Mouse (Mus musculus): ENCODE measurements around the gene Maco1.
A peak's percentile ranks its signal among the peaks of the same experiment; 100 is the strongest.

Gene Maco1

GRCm38 (mm10) chr4:134853259-134853636 lies at the start of gene Maco1:
TSS of gene Maco1 (minus strand) at chr4:134853345.
- DNase-seq: peak; percentile 97

DNA sequence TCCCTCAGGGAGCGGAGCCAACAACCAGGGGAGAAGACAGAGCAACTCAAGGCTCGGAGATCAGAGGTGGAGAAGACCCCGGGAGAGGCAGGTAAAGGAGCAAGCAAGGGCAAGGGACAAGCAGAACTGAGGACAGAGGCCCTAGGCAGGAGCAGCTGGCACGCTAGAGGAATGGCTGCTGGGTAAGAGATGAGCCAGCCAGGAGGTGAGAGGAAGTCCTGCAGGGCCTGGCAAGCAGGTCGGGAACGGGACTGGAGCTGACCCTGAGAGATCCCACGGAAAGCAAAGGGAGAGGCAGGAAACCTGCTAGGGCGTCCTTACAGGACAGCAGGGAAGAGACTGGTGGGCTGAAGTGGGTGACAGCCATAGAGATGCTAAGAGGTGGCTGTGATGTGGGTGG lies 48.0 kb upstream of the Maco1 start:
- no peak for DNase-seq

DNA sequence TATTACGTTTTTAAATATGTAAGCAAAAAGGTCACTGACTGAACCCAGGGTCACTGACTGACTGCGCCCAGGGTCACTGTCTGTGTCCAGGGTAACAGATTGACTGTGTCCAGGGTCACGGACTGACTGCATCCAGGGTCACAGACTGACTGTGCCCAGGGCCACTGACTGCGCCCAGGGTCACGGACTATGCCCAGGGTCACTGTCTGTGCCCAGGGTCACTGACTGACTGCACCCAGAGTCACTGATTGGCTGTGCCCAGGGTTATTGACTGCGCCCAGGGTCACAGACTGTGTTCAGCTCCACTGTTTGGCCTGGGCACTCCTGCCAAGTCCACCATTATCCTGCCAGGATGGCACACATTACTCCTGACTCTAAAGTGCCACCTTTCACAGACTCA lies 44.1 kb upstream of the Maco1 start:
- no peak for DNase-seq

DNA sequence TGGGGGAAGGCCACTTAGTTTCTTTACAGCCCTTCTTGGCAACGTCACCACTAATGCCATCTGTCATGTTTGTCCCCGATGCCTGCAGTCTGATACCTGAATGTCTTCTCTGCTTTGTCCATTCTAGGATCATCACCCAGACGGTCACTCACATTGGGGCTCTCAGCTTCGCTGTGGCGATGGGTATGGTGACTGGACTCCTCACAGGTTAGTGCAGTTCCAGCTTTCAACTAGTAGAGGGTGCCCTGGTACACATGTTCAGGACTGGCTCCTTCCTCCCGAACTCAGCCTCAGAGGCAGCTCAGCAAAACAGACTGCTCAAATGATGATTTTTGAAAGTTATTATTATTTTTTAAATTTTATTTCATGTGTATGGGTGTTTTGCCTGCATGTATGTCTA lies 39.0 kb upstream of the Maco1 start:
- DNase-seq: no peak

DNA sequence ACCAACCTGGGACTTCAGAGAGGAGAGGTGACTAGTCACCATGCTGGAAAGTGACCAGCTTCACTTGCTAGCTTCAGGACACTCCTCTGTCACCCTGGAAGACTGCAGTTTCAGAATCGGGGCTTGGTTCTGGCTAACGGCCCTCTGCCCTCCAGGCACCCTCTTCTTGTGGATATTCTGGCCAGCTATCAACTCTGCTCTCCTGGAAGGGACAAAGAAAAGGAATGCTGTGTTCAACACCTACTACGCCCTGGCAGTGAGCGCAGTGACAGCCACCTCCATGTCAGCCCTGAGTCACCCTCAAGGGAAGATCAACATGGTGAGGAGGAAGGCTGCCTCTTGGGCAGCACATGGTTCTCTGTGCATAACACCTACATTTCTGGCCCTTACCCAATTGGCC lies 31.2 kb upstream of the Maco1 start:
- no peak for DNase-seq

DNA sequence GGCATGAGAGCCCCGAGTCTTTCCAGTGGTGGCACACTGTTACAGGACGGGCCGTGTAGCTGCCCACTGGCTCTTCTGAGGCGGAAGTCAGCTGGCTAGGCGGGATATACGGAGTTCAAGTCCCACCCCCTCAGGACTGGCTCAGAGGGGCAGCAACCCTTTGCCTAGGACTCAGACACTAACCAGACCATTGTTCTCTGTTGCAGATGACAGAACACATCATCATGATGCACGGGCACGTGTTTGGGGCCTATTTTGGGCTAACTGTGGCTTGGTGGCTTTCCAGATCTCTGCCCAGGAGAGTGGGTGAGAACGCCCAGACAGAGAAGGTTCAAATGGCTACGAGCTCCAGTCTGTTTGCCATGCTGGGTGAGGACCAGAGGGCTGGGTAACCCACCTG lies 30.7 kb upstream of the Maco1 start:
- DNase-seq: no peak

DNA sequence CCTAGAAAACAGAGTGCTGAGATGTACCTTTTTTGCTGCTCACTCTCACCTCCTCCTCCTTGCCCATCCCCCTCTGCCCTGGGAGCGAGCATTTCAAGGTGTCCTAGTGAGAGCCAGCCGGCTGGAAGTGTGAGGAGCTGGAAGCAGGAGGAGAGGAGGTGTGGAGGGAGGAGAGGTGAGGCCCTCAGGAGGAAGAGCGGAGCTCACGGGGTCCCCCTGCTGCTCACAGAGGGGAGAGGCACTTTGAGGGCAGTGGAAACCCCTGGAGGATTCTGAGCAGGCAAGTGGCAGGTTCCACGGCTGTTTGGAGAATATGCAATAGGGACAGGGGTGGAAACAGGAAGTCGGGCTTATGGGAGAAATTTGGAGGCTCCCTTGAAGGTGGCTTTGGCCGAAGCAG lies 30.1 kb upstream of the Maco1 start:
- peak; percentile 64 for DNase-seq

DNA sequence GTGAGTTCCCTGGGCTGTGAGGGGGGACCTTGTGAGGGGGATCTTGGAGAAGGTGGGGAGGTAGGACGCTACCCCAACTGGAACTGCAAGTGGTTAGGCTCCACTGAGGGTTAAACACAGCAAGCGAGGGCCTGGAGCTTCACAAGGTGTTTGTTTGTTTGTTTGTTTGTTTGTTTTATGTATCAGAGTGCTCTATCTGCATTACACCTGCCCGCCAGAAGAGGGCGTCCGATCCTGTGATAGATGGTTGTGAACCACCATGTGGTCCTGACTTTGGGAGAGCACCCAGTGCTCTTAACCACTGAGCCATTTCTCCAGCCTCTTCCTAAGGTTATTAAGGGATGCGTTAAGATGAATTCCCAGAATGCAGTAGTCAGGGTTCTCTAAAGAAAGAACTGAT lies 26.9 kb upstream of the Maco1 start:
- peak; percentile 59 for DNase-seq

GRCm38 (mm10) chr4:134879410-134879981 lies 26.4 kb upstream of the Maco1 start:
- peak; percentile 77 for DNase-seq

- no peak for DNase-seq
Measured at GRCm38 (mm10) chr4:134876171-134876570, 23.0 kb upstream of the Maco1 start.

DNA sequence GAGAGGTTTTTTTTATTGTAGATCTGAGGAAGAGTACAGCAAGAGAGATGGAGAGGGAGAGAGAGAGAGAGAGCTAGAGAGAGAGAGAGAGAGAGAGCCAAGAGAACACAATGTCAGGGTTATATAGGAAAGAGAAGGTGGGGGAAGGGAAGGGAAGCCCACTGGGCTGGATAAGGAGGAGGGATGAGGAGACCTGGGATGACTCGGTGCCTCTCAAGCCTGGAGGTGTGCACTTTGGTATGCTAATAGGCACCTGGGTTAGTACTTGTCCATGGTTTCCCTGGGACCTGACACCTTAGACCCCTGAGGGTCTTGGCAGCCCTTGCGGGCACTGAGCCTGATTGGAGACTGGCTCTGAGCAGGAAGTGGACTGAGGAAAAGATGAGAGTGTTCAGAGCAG lies 18.8 kb upstream of the Maco1 start:
- no peak for DNase-seq

DNA sequence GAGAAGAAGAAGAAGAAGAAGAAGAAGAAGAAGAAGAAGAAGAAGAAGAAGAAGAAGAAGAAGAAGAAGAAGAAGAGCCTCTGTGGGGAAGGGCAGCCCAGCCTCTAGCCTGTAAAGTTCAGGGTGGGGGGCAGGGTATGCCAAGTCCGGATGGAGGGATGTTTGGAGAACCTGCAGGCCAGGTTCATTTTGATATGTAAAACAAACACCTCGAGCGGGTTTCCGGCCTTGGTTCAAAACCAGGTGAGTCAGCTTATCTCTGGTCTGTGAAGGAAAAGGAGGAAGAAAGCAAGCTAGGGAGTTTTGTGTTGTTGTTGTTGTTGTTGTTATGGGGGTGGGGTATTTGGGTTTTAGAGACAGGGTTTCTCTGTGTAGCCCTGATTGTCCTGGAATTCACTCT lies 18.3 kb upstream of the Maco1 start:
- DNase-seq: no peak

GRCm38 (mm10) chr4:134869815-134870375 lies 16.8 kb upstream of the Maco1 start:
- DNase-seq: peak; percentile 54

GRCm38 (mm10) chr4:134869068-134869730 lies 16.1 kb upstream of the Maco1 start:
- peak; percentile 95 for DNase-seq

DNA sequence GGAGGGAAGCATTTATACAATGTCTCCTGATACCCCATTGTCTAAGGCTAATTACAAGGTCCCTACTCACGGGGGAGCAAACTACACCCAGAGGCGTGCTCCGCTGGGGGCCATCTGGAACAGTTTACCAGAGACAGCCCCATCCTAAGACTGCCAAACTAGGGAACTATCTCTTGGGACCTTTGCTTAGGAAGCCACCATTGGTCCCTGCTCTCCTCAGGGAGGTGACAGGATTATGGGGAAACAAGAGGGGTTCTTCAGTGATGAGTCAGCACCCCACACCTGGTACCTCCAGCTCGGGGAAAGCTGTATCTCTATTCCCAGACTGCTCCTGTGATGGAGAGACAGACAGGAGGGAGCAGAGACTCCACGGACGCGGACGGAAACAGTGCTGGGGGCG lies 15.3 kb upstream of the Maco1 start:
- peak; percentile 72 for DNase-seq

GRCm38 (mm10) chr4:134868065-134868464 lies 14.9 kb upstream of the Maco1 start:
- no peak for DNase-seq

DNA sequence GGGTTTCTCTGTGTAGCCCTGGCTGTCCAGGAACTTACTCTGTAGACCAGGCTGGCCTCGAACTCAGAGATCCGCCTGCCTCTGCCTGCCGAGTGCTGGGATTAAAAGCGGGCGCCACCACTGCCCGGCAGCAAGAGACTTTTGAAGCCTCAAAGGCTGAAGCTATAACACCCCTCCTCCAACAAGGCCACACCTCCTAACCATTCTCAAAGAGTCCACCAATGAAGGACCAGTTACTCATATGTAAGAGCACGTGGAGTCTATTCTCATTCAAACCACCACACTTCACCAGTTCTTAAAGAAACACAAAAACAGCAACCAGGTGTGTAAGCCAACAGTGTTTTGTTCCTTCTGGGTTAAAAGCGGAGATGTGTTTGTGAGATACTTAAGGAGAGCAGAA lies 14.5 kb upstream of the Maco1 start:
- DNase-seq: peak; percentile 57

GRCm38 (mm10) chr4:134867213-134867612 lies 14.1 kb upstream of the Maco1 start:
- DNase-seq: peak; percentile 47

DNA sequence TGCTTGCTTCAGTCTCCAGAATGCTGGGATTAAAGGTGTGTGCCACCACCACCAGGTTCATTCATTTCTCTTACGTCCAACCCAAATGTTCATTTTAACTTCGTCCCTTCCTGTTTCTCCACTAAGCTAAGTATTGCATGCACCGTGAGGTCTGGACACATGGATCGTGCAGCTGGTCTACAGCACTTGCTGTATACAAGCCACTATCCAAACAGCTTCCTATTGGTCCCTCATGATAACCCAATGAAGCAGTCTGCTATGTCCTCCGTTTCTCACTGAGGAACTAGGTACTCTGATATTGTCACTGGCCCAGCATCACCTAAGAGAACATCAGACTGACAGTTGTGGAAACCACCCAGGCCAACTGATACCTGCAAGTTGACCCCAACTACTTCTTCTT lies 12.6 kb upstream of the Maco1 start:
- DNase-seq: no peak

GRCm38 (mm10) chr4:134865340-134865739 lies 12.2 kb upstream of the Maco1 start:
- DNase-seq: peak; percentile 93

DNA sequence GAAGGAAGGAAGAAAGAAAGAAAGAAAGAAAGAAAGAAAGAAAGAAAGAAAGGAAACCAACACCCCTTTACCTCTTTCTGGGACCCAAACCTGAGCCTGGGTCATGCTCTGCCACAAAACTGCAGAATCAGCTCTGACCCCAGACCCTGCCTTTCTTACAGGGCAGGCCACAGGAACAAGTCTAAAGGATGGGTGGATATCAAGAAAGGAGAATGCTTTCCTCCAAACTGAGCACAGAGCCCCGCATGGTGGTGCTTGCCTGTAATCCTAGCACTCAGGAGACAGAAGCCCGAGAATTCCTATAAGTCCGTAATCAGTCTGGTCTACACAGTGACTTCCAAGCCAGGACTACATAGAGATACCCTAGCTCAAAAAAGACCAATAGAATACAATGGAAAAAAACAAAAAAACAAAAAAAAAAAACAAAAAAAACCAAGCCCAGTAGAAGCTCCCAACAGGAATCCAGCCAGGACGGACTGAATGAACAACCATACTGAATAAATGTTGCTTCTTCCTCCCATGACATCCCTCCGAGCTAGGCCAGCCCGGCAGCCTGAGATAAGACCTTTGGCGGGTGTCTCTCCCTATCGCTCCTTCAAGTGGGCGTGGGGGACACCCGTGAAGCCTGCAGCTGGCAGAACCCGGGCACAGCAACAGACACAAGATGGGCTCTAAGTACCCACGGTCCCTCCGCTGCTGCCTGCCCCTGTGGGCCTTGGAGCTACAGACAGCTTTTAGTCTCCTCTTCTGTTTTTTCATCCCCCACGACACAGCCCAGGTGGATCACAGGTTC lies 11.0 kb upstream of the Maco1 start, which contains the start of gene Rhd:
Gene Rhd, plus strand, starts transcription at position 600 of the 793 bp plus-strand sequence.
- peak; percentile 93 for DNase-seq

GRCm38 (mm10) chr4:134862996-134863395 lies 9.9 kb upstream of the Maco1 start:
- peak; percentile 63 for DNase-seq

DNA sequence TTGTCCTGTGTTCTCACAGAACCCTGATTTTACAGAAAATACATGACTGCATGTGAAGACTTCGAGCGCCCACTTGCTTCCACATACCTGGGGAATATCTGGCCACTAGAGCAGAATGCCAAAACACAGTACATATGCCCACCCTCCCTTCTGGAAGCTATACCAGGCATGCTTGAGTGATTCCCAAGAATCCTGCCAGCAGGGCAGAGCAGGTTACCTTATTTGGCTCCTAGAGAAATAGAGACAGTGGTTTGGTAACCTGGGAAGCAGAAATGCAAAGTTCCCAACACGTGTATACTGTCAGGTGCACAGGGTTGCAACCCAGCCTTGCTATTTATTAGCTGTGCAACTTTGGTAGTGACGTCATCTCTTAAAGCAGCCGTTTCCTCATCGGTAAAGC lies 8.7 kb upstream of the Maco1 start:
- no peak for DNase-seq

- no peak for DNase-seq
Measured at GRCm38 (mm10) chr4:134858494-134858893, 5.3 kb upstream of the Maco1 start.
